Mouse (Mus musculus): ENCODE measurements at regions not wholly inside any gene's neighbourhood (a gene's known extent, or its start where the extent isn't known, plus 50 kb on each side); places are given as distances from the start of the nearest gene placed in this dataset.

GRCm38 (mm10) chr4:127785786-127786185, 185.0 kb downstream of the CK137956 start:
- TF ChIP-seq CTCF (conservative IDR thresholded peaks at IDR 0.05; ENCODE audit: insufficient read depth, insufficient read length, low read depth, low read length) (no peak), POLR2A (IDR thresholded peaks at IDR 0.05; ENCODE audit: low read depth, low read length) (no peak)

All from kidney, adult 2 months (tissue).